Mouse (Mus musculus): ENCODE results near the gene Tcirg1.

- TF ChIP-seq CTCF (IDR thresholded peaks at IDR 0.05; ENCODE audit: low read depth): no peak
- no peak for TF ChIP-seq EP300 (IDR thresholded peaks at IDR 0.05; ENCODE audit: low read depth)
Observed at GRCm38 (mm10) chr19:3904363-3904675, 2.6 kb downstream of the Tcirg1 start.

All from liver, embryonic 14.5 days (tissue).